8 mouse cellular contexts compared by ENCODE assay signal in the genomic region with DNA sequence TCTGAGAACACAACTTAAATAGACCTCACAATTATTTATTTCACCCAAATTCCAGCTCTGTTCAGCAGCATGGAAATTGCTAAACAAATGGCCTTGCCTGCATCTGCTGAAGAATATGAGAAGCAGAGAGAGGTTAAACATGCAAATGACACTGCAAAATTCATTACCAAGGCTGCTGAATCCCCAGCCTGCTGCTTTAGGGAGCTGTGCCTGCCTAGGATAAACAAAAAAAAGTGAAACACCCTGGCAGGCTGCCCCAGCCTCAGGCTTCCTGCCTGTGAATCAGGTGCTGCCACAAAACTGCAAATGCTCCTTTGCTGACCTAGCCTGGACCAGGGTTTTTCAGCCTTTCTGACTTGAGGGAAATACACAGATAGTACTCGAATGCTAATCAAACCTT.
DNase-seq lines count a peak whose midpoint lies in the region; ATAC-seq lines count a peak whose summit lies in the region.

No protein-coding gene starts in this region.

- intact Hi-C loops in gastrocnemius, postnatal 14 days (cut with DNase I; ENCODE audit: low total_unique reads): no loop called here
- intact Hi-C loops in gastrocnemius, postnatal 36 days (cut with DNase I): no loop called here

- peak; percentile 5 for DNase-seq in gastrocnemius, postnatal 14 days
- no peak for DNase-seq in gastrocnemius, postnatal 36 days
- DNase-seq in cerebellum, adult 9-11 months: peak; percentile 92
- DNase-seq in mesoderm, embryonic 11.5 days (ENCODE audit: low read depth, low spot score): peak; percentile 12
- no peak for DNase-seq in c-Kit-positive CD71-positive TER-119-positive erythroid progenitor cells, embryonic 14.5 days (ENCODE audit: low spot score)
- no peak for DNase-seq in heart, adult 8-10 months (ENCODE audit: low spot score)
- no peak for DNase-seq in urinary bladder, postnatal 14 days (ENCODE audit: low spot score)

- peak; percentile 49 for ATAC-seq in CD4-positive, CD25-positive, alpha-beta regulatory T cell, adult 4 months

Comparison
In these comparisons a context has a peak if more than half of its experiments do, and no peak if none do; other contexts are left out.
1. DNase-seq: peak in gastrocnemius, postnatal 14 days (single experiment), cerebellum, adult 9-11 months (single experiment) and mesoderm, embryonic 11.5 days (single experiment); none in gastrocnemius, postnatal 36 days (0 of 2), c-Kit-positive CD71-positive TER-119-positive erythroid progenitor cells, embryonic 14.5 days (single experiment), heart, adult 8-10 months (single experiment) and urinary bladder, postnatal 14 days (single experiment).